Mouse (Mus musculus) mesoderm, embryonic 11.5 days (tissue): ENCODE data around the gene Fezf2.

Experiments
- DNase-seq: peaks from one replicate; pipeline ENCODE4 v3.0.0-alpha.2; 2012; ENCODE audit warnings: low read depth, low spot score

Fezf2 gene

DNA sequence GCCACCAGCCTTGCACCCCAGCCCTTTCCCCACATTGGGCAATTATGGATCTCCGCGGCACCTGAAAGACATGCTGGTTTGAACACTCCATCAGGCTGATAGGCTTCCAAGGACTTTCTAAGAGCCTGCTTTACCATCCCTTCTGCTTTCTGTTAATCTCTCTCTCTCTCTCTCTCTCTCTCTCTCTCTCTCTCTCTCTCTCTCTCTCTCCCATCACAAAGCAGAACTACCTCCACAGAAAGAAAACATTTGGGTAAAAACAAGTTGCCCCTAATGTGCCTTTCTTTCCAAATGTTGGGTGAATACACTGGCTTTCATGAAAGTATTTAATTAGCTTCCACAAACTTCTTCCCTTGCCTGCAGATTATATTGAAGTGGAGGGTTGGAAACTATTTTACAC lies at the start of gene Fezf2:
Gene Fezf2 (minus strand): TSS at position 101 of the 400 bp plus-strand sequence.
- no peak for DNase-seq

DNA sequence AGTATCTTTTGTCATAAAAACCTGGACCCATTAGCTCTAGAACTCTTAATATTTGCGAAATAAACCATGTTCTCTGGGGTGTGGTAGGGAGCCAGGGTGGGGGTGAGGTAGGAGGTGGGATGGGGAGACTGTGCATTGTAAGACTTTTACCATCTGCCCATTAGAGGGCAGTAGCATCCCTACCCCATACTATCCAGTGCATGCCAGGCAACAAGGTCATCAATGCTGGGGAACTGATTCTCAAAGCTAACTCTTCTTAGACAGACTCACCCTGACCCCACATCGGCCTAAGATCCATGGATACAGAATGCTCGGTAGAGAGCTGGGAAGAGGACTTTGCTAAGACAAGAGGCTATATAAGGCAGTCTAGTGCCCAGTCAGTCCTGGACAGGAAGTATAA lies 49.6 kb upstream of the Fezf2 start:
- no peak for DNase-seq

DNA sequence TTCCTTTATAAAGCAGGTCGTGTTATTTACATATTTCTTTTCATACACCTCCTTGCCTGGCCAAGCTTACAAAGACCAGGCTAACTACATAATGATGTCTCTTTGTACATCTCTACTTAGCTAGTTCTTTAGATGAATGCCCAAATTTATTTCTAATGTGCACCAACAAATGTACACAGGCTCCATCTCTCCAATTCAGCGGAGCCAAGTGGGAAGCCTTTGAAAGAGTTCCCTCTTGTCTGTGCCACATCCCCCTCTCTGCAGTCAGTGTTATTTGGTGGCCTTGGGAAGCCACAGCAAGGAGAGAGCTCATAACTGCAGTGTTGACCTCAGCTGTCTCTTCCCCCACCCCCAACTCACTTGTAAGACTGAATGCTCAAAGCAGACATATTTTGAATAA lies 46.3 kb upstream of the Fezf2 start:
- no peak for DNase-seq

DNA sequence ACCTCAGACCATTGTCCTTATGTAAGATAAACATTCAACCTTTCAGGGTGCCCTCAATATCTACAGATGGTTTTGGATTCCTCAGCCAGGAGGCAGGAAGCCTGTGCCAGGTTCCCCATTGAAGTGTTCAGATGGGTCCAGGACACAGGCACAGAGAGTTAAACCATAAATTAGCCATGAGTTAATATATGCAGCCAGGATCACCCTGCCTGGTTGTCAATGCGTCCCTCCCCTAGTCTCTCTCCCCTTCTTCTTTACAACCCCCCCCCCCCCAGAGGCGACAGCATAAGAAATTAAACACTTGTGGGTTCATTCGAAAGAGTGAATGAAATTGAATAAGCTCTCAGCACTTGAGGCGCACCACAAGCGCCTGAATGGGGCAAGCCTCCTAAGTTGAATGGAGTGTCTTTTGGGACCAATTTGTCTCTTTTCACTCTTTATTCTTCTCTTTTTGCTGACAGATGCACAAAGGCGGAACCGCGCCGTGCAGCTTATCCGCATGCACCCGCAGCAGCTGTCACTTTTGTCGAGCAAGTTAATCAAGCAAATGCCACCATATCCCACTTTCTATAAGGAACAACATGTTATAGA lies 45.4 kb upstream of the Fezf2 start:
- DNase-seq = peak; percentile 88

DNA sequence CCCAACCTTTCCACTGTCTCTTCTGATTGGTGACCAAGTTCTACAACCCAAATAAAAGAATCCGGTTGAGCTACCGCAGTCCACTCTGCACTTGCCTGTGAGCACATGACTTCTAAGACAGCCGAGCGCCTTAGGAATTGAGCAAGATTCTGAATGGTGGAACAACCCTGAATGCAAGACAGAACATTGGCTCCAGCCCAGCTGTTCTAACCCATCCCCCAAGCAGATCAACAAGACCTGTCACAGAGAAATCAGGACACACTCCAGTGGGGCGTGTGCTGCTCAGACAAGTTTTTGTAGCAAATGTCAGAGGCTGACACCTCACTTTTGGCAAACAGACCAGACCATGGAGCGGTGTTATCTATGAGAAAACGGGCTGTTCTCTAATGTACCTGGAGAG lies 43.2 kb upstream of the Fezf2 start:
- DNase-seq = no peak

DNA sequence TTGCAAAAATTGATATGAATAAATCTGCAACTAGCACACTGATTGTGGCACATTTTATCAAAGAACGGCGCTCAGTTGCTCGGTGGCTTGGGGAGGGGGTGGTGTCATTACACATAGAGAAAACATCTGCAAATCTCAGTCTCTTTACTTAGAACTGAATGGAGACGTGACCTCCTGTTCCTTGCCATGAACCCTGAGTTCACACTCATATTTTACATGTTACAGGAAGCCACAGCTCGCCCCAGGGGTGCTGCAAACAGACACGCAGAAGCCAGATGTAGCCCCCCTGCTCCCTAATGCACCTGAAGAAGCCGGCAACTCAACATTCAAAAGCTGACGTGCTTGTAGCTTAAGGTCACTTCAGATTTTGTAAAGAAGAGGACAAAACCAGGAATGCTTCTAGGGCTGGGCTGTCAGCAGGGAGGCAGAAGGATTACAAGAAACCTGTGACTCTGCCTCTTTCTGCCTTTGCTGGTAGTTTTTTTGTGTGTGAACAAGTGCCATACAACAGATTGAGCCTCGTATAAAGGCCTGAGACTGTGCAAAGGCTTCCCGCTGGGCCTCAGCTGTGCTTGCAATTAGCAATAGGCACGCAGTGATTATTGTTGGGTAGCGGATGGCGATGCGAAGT lies 40.9 kb upstream of the Fezf2 start:
- peak; percentile 57 for DNase-seq

DNA sequence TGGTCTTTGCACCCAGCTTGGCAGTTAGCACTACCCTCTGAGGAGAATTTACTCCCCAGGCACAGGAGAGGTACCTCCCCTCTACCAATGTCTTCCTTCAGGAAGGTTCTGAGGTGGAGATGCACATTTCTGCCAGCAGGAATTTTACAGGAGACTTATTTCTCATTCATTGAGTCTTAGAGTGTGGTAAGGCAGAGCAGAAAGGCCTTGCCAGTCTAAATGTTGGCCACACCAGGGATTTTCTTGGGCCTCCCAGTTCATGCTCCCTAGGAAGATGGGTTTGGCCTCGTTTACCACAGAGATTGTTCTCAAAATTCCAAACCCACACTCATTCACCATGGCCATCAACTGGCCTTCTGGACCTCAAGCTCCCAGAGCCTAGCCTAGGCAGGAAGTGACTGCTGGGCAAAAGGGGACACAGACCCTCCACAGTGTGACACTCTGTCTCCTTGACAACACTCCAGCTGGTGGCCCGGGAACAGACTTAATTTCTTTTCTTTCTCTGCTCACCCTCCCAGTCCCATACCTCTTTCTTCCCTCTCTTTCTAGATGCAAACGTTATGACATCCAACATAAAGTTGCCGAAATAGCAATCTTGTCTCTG lies 40.3 kb upstream of the Fezf2 start:
- DNase-seq = peak; percentile 56

DNA sequence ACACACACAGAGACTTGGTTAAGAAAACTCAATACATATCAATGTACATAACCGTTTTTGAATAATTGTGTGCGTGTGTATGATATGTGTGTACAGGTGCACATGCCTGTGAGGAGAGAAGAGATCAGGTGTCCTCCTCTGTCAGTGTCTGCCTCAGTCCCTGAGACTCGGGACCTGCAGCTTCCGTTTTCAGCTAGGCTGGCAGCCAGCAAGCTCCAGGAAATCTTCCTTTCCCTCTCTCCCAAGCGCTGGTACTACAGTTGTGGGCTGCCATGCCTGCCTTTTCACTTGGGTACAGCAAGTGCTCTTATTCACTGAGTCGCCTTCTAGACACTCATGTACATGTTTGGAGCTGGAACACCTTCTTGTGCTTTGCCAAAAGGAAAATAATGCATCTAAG lies 39.2 kb upstream of the Fezf2 start:
- DNase-seq = no peak

DNA sequence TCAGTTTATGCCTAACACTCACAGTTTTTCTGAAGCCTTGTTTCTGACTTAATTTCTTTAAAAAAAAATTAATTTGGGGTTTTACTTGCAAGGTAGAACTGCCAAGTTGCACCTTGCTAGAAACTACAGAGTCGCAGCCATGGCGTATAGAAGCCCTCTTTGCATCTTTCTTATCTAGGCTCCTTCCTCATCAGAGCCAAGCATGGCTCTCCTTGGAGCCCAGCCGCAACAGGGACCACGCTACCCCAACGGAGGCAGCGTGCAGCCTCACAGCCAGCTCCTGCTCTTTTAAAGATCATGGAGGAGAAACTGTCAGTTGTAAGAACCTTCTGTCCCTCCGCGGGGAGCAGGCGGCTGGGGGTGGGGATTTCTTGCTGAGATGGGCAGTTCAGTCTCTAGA lies 29.9 kb upstream of the Fezf2 start:
- no peak for DNase-seq

DNA sequence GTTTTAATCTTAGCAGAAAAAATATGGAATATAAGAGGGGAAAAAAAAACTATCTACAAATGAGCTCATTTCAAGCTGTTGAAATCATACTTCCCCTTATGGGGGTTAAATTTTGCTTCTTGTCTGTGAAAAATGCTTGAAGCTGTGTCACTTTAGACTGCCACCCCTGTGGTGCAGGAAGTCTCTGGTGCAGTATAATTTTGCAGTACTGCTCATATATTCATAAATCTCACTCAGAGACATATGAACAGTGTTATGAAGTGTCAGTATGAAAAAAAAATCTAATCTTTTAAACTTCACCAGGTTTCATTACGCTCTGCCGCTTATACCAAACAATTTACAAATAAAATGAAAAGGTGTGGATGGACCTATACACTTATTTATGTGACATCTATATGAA lies 29.3 kb upstream of the Fezf2 start:
- no peak for DNase-seq

DNA sequence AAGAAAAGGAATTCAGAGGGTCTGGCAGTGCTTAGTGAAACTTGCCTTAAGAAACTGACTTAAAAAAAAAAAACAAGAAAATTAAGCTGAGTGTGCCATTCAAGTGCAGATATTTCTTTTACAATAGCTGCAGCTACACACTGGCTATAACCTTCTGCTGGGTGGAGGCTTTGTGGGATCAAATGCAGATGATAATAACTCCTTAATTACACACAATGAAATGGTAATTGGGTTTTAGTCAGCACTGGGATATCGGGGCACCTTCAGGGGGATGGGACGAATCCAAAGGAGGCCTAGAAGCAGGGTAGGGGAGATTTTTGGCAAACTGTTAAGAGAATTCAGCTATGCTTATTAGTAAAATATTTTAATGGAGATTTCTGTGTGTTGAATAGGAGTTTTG lies 27.5 kb upstream of the Fezf2 start:
- no peak for DNase-seq

DNA sequence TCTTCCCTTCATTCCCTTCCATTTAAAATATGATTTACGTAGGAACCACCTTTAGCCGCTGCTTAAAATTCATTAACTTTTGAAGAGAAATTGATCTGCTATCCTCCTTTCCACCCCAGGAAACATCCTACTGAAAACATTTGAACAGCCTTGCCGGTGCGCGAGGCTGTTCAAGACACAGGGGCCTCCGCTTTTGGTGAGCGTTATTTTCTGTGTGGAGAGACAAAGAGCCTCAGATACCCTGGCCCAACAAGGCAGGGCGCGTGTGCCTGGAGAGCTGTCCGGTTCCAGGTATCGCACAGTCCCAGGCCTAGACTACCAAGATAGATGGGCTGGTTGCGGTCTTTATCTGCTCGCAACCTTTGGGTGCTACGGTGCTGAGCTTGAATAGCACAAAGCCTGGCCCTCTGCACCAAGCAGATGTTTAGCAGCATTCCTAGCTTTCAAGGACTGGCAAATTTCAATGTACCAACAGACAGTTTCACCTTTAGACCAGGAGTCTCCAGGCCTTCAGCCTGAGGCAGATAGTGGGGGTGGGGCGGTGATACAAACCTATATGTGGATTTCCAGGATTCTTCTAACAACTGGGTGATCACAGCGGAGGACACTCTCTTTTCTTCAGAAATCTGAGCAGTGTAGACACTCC lies 2.4 kb upstream of the Fezf2 start:
- peak; percentile 14 for DNase-seq

DNA sequence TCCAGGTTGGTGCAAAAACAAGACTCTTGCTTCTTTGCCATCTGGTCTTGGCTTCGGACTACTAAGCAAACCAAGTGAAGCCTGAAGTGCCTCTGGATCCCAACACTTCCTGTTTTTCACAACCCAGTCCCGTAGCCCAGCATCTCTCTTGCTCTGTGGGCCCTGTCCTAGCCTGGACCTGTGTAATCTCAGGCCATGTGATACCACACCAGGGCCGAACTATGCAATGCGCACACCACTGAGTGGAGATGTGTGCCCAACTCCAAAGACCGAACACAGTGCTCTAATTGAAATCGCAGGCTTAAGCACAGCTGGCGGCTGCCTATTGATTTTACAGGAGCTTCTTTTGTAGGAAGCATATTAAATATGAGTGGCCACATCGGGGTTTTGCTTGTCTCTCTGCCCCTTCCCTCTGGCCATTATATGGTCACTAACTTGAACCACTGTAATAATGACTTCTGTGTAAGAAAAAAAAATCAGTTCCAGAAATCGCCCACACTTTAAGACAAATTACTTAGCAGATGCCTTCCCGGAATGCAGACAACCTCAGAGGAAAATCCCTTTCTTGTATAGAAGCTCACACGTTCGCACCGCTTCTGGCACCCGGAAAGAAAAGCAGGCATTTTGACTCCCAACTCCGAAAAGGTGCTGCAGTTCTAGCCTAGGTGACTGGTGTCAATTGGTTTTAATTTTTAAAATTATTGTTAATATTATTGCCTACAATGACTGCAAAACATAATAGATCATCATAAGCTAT lies 1.5 kb upstream of the Fezf2 start:
- DNase-seq = peak; percentile 18

DNA sequence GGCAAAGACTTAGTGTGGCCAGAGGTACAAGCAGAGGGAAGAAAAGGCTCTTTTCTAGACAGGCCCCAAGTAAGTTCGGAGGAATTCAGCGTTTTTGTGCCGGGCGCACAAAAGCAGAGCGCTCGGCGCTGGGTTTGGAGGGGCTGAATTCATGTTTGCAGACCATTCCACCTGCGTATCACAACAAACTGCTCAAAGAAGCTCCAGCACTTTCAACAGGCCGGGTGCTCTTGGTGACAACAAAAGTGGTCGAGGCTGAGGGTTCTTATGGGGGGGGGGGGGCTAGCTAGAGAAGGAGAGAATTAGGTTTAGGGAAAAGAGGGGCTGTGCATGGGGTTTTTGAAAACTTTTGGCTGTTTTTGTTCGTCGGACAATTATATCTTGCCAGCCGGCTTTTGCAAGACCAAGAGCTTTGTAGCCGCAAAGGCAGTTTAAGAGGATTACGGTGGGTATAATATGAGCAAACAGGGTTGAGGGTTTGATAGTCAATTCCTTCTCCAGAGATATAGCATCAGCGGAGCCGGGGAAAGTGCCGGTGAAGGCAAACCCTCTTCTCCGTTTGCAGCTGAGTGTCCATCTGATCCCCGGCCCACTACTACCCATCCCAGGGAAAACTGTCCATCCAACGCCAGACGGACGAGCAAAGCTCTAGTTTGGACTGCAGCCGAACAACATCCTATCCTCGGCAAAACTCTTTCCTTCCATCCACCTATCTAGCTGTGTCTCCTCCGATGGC lies 956 bp downstream of the Fezf2 start:
- peak; percentile 21 for DNase-seq

DNA sequence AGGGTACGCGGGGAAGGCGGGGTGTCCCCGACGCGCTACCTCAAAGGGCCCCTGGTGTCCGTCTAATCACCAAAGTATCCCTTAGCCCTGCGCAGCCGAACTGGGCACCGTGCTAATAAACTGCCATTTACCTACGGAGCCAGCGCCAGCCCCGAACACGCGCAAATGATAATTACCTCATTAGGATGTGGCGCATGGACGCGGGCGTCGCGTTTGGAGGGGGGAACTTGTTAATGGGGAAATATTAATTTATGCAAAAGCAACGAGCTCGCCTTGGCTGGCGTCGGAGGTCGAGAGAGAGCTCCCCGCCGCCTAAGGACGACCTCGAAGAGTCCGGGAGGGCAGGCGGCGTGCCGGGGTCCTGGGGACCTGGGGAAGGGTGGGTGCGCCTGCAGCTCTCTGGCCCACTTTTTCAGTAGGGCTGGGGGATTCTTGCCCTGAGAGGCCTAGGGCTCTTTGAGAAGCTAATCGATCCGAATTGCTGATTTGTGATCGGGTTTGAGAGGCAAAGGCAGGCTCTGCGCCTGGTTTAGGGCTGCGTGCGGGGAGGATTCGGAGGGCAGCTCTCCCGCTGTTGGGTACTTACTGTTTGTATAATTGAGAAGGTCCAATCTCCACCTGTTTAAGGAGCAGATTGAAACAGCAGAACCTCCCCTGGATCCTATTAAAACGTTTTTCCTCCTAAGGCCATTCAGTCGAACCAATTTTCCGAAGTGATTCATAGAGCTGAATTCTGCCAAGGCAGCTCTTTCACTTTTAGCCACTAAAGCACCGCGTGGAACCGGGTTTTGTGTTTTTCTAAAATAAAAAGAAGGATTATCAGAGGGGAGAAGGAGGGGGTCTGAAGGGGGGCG lies 1.8 kb downstream of the Fezf2 start:
- DNase-seq = peak; percentile 18

DNA sequence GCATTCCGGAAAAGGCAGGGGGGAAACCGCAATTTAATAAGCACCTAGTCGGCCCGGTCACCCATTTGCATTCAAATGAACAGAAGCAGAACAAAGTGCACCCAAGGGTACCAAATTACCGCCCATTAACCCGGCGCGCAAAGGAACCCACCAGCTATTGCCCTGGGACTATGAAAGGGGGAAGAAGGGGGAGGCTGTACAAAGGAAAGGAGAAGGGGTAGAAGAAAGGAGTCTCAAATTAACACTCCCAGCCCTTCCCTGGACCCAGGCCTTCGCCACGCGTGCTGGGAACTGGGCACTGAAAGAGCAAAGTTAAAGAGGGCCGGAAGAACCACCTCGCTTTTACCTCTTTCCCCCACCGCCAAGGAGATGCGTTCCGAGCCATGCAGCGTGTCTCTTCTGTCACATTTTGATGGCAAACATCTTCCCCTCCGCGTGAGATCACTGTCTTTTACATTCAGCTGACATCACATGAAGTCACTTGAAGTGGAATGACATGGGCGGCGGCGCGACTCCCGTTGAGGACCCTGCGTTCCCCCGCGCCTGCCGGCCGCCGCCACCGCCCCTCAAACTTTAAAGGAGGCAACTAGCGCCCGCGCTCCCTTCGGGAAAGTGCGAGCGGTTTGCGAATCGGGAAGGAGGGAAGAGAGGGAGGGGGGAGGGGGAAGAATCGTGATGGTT lies 2.6 kb downstream of the Fezf2 start:
- peak; percentile 14 for DNase-seq

DNA sequence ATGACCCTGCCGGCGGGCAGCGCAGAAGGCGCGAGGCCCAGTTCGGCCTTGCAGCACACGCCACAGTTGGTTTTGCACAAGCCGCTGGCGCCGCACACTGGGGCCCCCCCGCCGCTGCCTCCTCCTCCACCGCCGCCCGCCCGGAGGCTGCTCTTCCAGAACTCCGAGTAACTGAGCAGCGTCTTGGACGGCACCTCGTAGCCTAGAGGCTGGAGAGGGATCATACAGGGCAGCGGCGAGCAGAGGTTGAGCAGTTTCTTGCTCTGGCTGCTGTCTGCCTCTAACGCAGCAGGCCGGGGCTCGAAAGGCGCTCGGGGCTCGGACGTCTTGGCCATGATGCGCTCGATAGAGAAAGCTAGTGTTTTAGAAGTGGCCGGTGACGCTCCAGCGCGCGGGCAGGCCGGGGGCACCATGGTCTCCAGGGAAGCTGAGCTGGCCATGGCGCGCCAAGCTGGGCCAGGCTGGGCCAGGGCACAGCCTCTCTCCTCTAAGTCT lies 3.2 kb downstream of the Fezf2 start:
- DNase-seq = peak; percentile 23

DNA sequence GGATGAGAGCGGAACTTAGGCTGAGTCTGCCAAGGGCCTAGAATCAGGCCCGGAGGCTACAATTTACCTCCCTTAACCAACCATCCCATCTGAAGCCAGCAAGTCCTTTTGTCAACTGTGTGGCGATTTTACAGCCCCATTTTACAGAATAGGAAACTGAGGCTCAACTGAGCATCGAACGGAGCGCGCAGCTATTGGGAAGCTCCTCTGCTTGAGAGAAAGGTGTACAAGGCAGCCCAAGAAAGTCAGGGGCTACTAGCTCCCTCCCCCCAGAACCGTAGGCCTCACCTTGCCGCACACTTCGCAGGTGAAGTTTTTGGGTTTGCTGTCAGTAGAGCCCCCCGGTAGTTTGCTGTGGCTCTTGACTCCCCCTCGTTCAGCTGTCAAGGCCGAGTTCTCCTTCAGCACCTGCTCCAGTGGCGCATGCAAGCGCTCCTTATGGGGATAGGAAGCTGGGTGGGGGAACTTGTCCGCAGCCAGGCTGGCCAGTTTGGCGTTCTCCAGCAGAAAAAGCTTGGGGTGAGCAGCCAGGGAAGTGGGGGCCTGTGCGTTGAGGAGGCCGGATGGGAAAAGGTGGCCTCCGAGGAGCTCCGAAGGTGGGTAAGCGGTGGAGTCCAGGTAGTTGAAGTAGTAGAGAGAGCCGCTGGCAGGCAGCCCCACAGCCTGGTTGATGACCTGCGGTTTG lies 3.8 kb downstream of the Fezf2 start:
- DNase-seq = peak; percentile 9

DNA sequence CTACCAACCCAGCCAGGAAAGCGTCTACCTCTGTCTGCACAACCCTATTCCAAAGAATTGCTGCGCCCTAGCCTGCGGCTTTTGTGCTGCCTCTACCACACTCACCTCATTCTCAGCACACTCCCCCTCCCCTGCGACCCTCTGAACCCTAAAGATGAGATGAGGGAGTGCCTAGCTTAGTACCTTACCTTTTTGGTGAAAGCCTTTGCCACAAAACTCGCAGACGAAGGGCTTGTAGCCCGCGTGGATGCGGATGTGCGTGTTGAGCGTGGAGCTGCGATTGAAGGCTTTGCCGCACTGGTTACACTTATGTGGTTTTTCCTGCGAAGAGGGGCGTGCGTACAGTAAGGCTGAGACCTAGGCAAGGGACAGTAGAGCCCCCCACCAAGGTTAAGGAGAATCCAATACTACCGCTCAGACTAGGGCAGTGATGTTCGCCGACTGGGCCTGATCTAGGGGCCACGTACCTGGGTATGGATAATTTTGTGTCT lies 4.5 kb downstream of the Fezf2 start:
- peak; percentile 10 for DNase-seq
